Mouse (Mus musculus) small intestine, adult 2 months (tissue): ENCODE data around the gene Spdye4b.

Experiments used
- CTCF ChIP-seq: fragments of 200-500 bp; IDR thresholded peaks from 2 replicates; pipeline ENCODE4 v1.5.1; 2012; ENCODE audit warnings: low read depth, mild to moderate bottlenecking, control low read depth, inconsistent platforms, low read length, moderate library complexity, mixed read lengths; ENCODE audit not compliant: insufficient replicate concordance, insufficient read length; ENCODE audit errors: extremely low read depth
- POLR2A ChIP-seq: fragments of 200-500 bp; IDR thresholded peaks from 2 replicates; pipeline ENCODE4 v1.6.1; 2012; ENCODE audit warnings: low read depth, mild to moderate bottlenecking, control low read depth, inconsistent platforms, low read length, moderate library complexity

DNA sequence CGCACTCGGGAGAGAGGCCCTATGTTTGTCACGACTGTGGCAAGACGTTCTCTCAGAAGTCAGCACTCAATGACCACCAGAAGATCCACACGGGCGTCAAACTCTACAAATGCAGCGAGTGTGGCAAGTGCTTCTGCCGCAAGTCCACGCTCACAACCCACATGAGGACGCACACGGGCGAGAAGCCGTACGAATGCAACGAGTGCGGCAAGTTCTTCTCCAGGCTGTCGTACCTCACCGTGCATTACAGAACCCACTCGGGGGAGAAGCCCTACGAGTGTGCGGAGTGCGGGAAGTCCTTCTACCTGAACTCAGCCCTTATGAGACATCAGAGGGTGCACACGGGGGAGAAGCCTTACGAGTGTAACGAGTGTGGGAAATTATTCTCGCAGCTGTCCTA, 64.1 kb downstream of the Spdye4b start:
- TF ChIP-seq POLR2A: no peak
- no peak for TF ChIP-seq CTCF
